Mouse (Mus musculus): ENCODE results near the gene 4931409K22Rik. TPM values are rescaled to one million over a fixed set of nuclear protein-coding genes. Genes with fewer than 3 reads are reported as not detected.
A peak's percentile ranks its signal among the peaks of the same experiment; 100 is the strongest.

4931409K22Rik gene
- polyA plus RNA-seq, 1 experiment from 2014 or later = 0.07 TPM

GRCm38 (mm10) chr5:24500851-24501250, 55.8 kb downstream of the 4931409K22Rik start:
- H3K27me3 ChIP-seq (replicated peaks; ENCODE audit: low read depth, poor library complexity, severe bottlenecking) = peaks cover 33% of the 10 kb centered on the region
- no peak for DNase-seq (ENCODE audit: low spot score)
- WGBS = 89% methylated on average over 11 of the region's 11 CpGs
- no peak overlapping the region for H3K4me3 ChIP-seq
- no peak overlapping the region for H3K27ac ChIP-seq (replicated peaks)
- H3K9me3 ChIP-seq = no peaks in the 10 kb centered on the region
- peaks cover 77% of the 10 kb centered on the region for H3K36me3 ChIP-seq (replicated peaks)
- H3K4me1 ChIP-seq = peaks cover 68% of the 10 kb centered on the region

GRCm38 (mm10) chr5:24499113-24499512, 57.5 kb downstream of the 4931409K22Rik start:
- H3K27me3 ChIP-seq (replicated peaks; ENCODE audit: low read depth, poor library complexity, severe bottlenecking) = peaks cover 16% of the 10 kb centered on the region
- H3K9me3 ChIP-seq = no peaks in the 10 kb centered on the region
- no peak overlapping the region for H3K27ac ChIP-seq (replicated peaks)
- 70% methylated on average over 10 of the region's 10 CpGs for WGBS
- H3K4me1 ChIP-seq = peaks cover 59% of the 10 kb centered on the region
- H3K36me3 ChIP-seq (replicated peaks) = peaks cover 94% of the 10 kb centered on the region
- no peak overlapping the region for H3K4me3 ChIP-seq
- no peak for DNase-seq (ENCODE audit: low spot score)

- Histone ChIP-seq H3K36me3 (replicated peaks) (peaks cover 100% of the 10 kb centered on the region), H3K4me1 (peaks cover 59% of the 10 kb centered on the region), H3K27ac (replicated peaks) (no peak overlapping the region), H3K4me3 (no peak overlapping the region), H3K27me3 (replicated peaks; ENCODE audit: low read depth, poor library complexity, severe bottlenecking) (no peaks in the 10 kb centered on the region; the same call in 1 of the 2 replicates), H3K9me3 (no peaks in the 10 kb centered on the region)
- DNase-seq (ENCODE audit: low spot score) = no peak
- WGBS = 38% methylated on average over 12 of the region's 12 CpGs
Measured at GRCm38 (mm10) chr5:24497526-24497925, 59.1 kb downstream of the 4931409K22Rik start.

- no peak overlapping the region; the same call in 1 of the 2 replicates for H3K27ac ChIP-seq (replicated peaks)
- H3K4me1 ChIP-seq = peaks cover 56% of the 10 kb centered on the region
- H3K36me3 ChIP-seq (replicated peaks) = peaks cover 100% of the 10 kb centered on the region
- no peak overlapping the region for H3K4me3 ChIP-seq
- no peak for DNase-seq (ENCODE audit: low spot score)
- WGBS = 43% methylated on average over 6 of the region's 6 CpGs
- no peaks in the 10 kb centered on the region for H3K9me3 ChIP-seq
- H3K27me3 ChIP-seq (replicated peaks; ENCODE audit: low read depth, poor library complexity, severe bottlenecking) = no peaks in the 10 kb centered on the region
Measured at GRCm38 (mm10) chr5:24496756-24497155, 59.9 kb downstream of the 4931409K22Rik start.

- WGBS = 89% methylated on average over 15 of the region's 15 CpGs
- no peaks in the 10 kb centered on the region for H3K9me3 ChIP-seq
- H3K4me3 ChIP-seq = no peak overlapping the region
- peaks cover 100% of the 10 kb centered on the region for H3K36me3 ChIP-seq (replicated peaks)
- H3K4me1 ChIP-seq = peaks cover 47% of the 10 kb centered on the region
- no peak overlapping the region for H3K27ac ChIP-seq (replicated peaks)
- no peak for DNase-seq (ENCODE audit: low spot score)
- no peaks in the 10 kb centered on the region for H3K27me3 ChIP-seq (replicated peaks; ENCODE audit: low read depth, poor library complexity, severe bottlenecking)
Measured at GRCm38 (mm10) chr5:24495019-24495418, 61.6 kb downstream of the 4931409K22Rik start.

MicroRNAs within 50 kb of the gene (microRNA counts, 519-probe panel; counts per million panel counts)
- microRNA mmu-miR-671-3p (188 counts per million, percentile 57 among the panel's probes with 10 or more counts), microRNA mmu-miR-671-5p (188 counts per million, percentile 57 among the panel's probes with 10 or more counts)

Small RNA genes within 50 kb of the gene (microRNA-seq; reads per million reads assigned to microRNA genes)
- gene Mir671 = 488 reads per million, percentile 68 among the genes with 10 or more reads in this experiment

Other genes with a start within 250 kb of the 4931409K22Rik start
- gene Kcnh2, start 205.2 kb downstream of the 4931409K22Rik start, polyA plus RNA-seq (2016; fragmentation: Nextera tagmentation; extraction: Ambion mirVana) = 10.9 and 13.7 TPM in 2 replicates
- 7.6 and 7.7 TPM in 2 replicates for gene Nos3, start 192.0 kb downstream of the 4931409K22Rik start, polyA plus RNA-seq (2016; fragmentation: Nextera tagmentation; extraction: Ambion mirVana)
- gene Atg9b, start 164.7 kb downstream of the 4931409K22Rik start, polyA plus RNA-seq (2016; fragmentation: Nextera tagmentation; extraction: Ambion mirVana) = 0.69 and 0.83 TPM in 2 replicates
- gene Abcb8, start 163.1 kb downstream of the 4931409K22Rik start, polyA plus RNA-seq (2016; fragmentation: Nextera tagmentation; extraction: Ambion mirVana) = 53.6 and 57.2 TPM in 2 replicates
- 0.31 and 0.34 TPM in 2 replicates for gene Asic3, start 143.4 kb downstream of the 4931409K22Rik start, polyA plus RNA-seq (2016; fragmentation: Nextera tagmentation; extraction: Ambion mirVana)
- gene Cdk5, start 133.3 kb downstream of the 4931409K22Rik start, polyA plus RNA-seq (2016; fragmentation: Nextera tagmentation; extraction: Ambion mirVana) = 46.9 and 50.7 TPM in 2 replicates
- 35.1 and 38.4 TPM in 2 replicates for gene Slc4a2, start 133.0 kb downstream of the 4931409K22Rik start, polyA plus RNA-seq (2016; fragmentation: Nextera tagmentation; extraction: Ambion mirVana)
- 100 and 109 TPM in 2 replicates for gene Fastk, start 111.5 kb downstream of the 4931409K22Rik start, polyA plus RNA-seq (2016; fragmentation: Nextera tagmentation; extraction: Ambion mirVana)
- gene Tmub1, start 109.0 kb downstream of the 4931409K22Rik start, polyA plus RNA-seq (2016; fragmentation: Nextera tagmentation; extraction: Ambion mirVana) = 24.7 and 25.0 TPM in 2 replicates
- 30.8 and 36.6 TPM in 2 replicates for gene Agap3, start 104.6 kb downstream of the 4931409K22Rik start, polyA plus RNA-seq (2016; fragmentation: Nextera tagmentation; extraction: Ambion mirVana)
- 0.34 and 0.99 TPM in 2 replicates for gene Gbx1, start 29.6 kb downstream of the 4931409K22Rik start, polyA plus RNA-seq (2016; fragmentation: Nextera tagmentation; extraction: Ambion mirVana)
- 0.29 TPM in 1 of 2 replicates, not detected in the other for gene Asb10, start 15.8 kb downstream of the 4931409K22Rik start, polyA plus RNA-seq (2016; fragmentation: Nextera tagmentation; extraction: Ambion mirVana)
- 181 and 183 TPM in 2 replicates for gene Abcf2, start 20.7 kb upstream of the 4931409K22Rik start, polyA plus RNA-seq (2016; fragmentation: Nextera tagmentation; extraction: Ambion mirVana)
- gene Chpf2, start 29.9 kb upstream of the 4931409K22Rik start, polyA plus RNA-seq (2016; fragmentation: Nextera tagmentation; extraction: Ambion mirVana) = 14.8 and 19.6 TPM in 2 replicates
- gene Smarcd3, start 67.6 kb upstream of the 4931409K22Rik start, polyA plus RNA-seq (2016; fragmentation: Nextera tagmentation; extraction: Ambion mirVana) = 22.2 and 24.8 TPM in 2 replicates
- 27.7 and 29.5 TPM in 2 replicates for gene Nub1, start 128.7 kb upstream of the 4931409K22Rik start, polyA plus RNA-seq (2016; fragmentation: Nextera tagmentation; extraction: Ambion mirVana)
- 51.1 and 58.6 TPM in 2 replicates for gene Wdr86, start 173.9 kb upstream of the 4931409K22Rik start, polyA plus RNA-seq (2016; fragmentation: Nextera tagmentation; extraction: Ambion mirVana)
- gene Crygn, start 201.2 kb upstream of the 4931409K22Rik start, polyA plus RNA-seq (2016; fragmentation: Nextera tagmentation; extraction: Ambion mirVana) = 0.40 and 1.8 TPM in 2 replicates

Measured in embryonic facial prominence, embryonic 10.5 days (tissue).